Mouse (Mus musculus) ES-E14 (cell line): ENCODE results near the gene Lingo1. TPM values are rescaled to one million over a fixed set of nuclear protein-coding genes. Genes with fewer than 3 reads are reported as not detected.
A peak's percentile ranks its signal among the peaks of the same experiment; 100 is the strongest.

ENCODE experiments used
- DNase-seq: peaks from one replicate; pipeline ENCODE4 v3.0.0-alpha.2; 2013; ENCODE audit warnings: low read depth, low spot score
- H3K27ac ChIP-seq: 2 replicates; pipeline ENCODE4 v1.5.1; 2012; ENCODE audit warnings: low read depth, mild to moderate bottlenecking, low read length, moderate library complexity, mixed read lengths; ENCODE audit not compliant: poor library complexity, insufficient read depth, severe bottlenecking
- H3K36me3 ChIP-seq: 2 replicates; pipeline ENCODE4 v1.6.1; 2012; ENCODE audit warnings: mild to moderate bottlenecking, low read length, moderate library complexity, mixed read lengths; ENCODE audit not compliant: control insufficient read depth, poor library complexity, insufficient read depth, severe bottlenecking
- H3K4me1 ChIP-seq, 2 experiments: fragments of 150-350 bp in 1 of 2; sonication (generic) in 1 of 2; 2 replicates each; pipeline ENCODE4 v1.6.1; 2012; ENCODE audit warnings: low read length in 2 of 2, mild to moderate bottlenecking in 1 of 2, mixed read lengths in 1 of 2; ENCODE audit not compliant: control insufficient read depth in 2 of 2, insufficient read depth in 2 of 2, poor library complexity in 1 of 2
- H3K4me3 ChIP-seq, 2 experiments: fragments of 150-350 bp in 1 of 2; sonication (generic) in 1 of 2; 2 replicates each; pipeline ENCODE4 v1.5.1; 2012; ENCODE audit warnings: low read length in 2 of 2, low read depth in 1 of 2, mild to moderate bottlenecking in 1 of 2, mixed read lengths in 1 of 2; ENCODE audit not compliant: insufficient read depth in 1 of 2, poor library complexity in 1 of 2, severe bottlenecking in 1 of 2
- H3K9ac ChIP-seq: 2 replicates; pipeline ENCODE4 v1.6.1; 2012; ENCODE audit warnings: low read depth, mild to moderate bottlenecking, low read length, mixed read lengths; ENCODE audit not compliant: poor library complexity, insufficient read depth, severe bottlenecking
- H3K9me3 ChIP-seq: fragments of 150-350 bp; sonication (generic); 2 replicates; pipeline ENCODE4 v1.6.1; 2012; ENCODE audit warnings: low read depth, mild to moderate bottlenecking, low read length; ENCODE audit not compliant: control insufficient read depth, insufficient read depth
- CHD2 ChIP-seq: IDR thresholded peaks from 2 replicates; pipeline ENCODE4 v1.6.1; 2014; ENCODE audit warnings: mild to moderate bottlenecking, low read depth, low read length, inconsistent platforms
- HCFC1 ChIP-seq: IDR thresholded peaks from 2 replicates; pipeline ENCODE4 v1.6.1; 2012; ENCODE audit warnings: low read length, inconsistent platforms, borderline replicate concordance; ENCODE audit not compliant: insufficient read depth
- MAFK ChIP-seq: IDR thresholded peaks from 2 replicates; pipeline ENCODE4 v1.6.1; 2014; ENCODE audit warnings: mild to moderate bottlenecking, low read depth, low read length, inconsistent platforms; ENCODE audit not compliant: insufficient read depth
- ZC3H11A ChIP-seq: IDR thresholded peaks from 2 replicates; pipeline ENCODE4 v1.6.1; 2012; ENCODE audit warnings: low read depth, mild to moderate bottlenecking, inconsistent platforms, low read length, borderline replicate concordance
- ZNF384 ChIP-seq: IDR thresholded peaks from 2 replicates; pipeline ENCODE4 v1.6.1; 2012; ENCODE audit warnings: low read depth, low read length, inconsistent platforms
- in situ Hi-C, 2 experiments: fragments of 600-800 bp; cut with MboI; formaldehyde crosslinking; loops; one replicate each; pipeline ENCODE4 v1.15.1; 2025; ENCODE audit warnings: low sequenced_read_pairs in 2 of 2, inconsistent platforms in 1 of 2; ENCODE audit not compliant: unreplicated experiment in 2 of 2
- total RNA-seq: library from RNA; depleted of rRNA; stranded (reverse); fragments of 300-350 nt; gene quantifications from 2 replicates; pipeline ENCODE4 v1.2.3, GENCODE M21; 2012; rRNA removed

The Lingo1 gene
- total RNA-seq, result 1.3 and 2.1 TPM in 2 replicates

DNA sequence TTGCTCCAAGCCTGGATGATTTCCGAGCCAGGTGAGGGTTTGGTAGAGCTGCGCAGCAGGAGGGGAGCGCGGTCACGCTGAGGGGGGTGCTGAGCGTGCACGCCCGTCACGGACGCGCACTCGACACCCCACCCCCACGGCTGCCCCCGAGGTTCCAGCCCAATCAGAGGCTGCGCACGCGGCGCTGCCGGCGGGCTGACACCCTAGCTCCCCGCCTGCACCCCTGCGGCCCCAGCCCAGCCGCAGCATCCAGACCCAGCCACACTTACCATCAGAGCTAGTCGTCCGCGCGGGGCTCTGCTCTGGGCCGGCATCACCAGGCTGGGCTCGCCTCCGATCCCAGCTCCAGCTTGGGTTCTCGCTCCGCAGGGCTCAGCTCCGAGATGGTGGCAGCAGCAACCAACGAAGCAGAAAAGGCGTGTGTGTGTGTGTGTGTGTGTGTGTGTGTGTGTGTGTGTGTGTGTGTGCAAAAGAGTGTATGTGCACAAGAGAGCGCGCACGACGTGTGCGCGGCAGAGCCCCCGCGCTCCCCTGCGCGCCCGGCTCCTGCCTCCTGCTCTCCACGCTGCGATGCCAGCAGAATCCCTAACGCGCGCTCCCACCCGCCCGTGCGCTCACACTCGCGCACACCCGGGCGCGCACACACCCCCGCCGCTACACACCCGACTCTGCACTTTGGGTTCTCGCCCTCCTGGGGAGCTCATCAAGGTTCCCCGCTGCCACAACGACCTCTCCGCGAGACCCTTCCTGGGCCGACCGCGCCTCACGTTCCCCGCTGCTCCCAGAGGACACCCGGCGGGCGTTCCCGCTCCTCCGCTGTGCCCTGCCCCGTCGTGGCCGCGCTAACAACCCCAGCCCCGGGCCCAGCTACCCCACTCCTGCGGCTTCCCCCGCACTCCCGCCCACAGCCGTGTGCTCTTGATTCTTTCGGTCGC, at the start of gene Lingo1:
TSS of gene Lingo1 (minus strand) at position 748 of the 935 bp plus-strand sequence.
- H3K4me1 ChIP-seq, result peaks cover 0 to 2% of the 10 kb centered on the region in 2 experiments; a peak in 1 of 4 replicates
- no peaks in the 10 kb centered on the region for H3K9me3 ChIP-seq
- DNase-seq, result no peak
- peak within 1 kb of the TSS; percentile 67 to 77 for H3K4me3 ChIP-seq
- H3K9ac ChIP-seq, result peak within 1 kb of the TSS; percentile 55
- in situ Hi-C loops, result no loop called here
- TF ChIP-seq CHD2, result no peak
- no peak for TF ChIP-seq HCFC1
- TF ChIP-seq MAFK, result no peak
- TF ChIP-seq ZNF384, result no peak
- no peak for TF ChIP-seq ZC3H11A
- H3K27ac ChIP-seq, result no peak within 1 kb of the TSS
- H3K36me3 ChIP-seq, result no peaks in the 10 kb centered on the region

DNA sequence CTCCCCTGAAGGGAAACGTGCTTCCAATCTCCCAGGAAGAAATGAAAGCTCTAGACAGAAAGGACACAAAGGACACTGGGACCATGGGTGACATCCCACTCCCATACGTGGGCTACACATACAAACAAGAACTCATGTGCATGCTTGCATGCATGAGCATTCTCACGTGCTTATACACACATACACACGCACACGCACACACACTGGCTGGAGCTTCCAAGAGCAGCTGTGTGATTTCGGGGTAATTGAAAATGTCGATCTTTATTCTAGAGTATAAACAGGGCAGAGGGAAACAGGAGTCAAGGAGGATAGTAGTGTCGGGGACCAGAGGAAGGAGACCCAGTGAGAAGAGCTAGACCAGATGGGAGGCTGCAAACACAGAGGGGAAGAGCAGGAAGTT, 48.4 kb upstream of the Lingo1 start:
- no peak for DNase-seq
- Histone ChIP-seq H3K9me3 (no peaks in the 10 kb centered on the region), H3K4me1 (no peaks in the 10 kb centered on the region), H3K36me3 (no peaks in the 10 kb centered on the region), H3K4me3 (no peak overlapping the region), H3K27ac (peak overlapping the region; percentile 15; the same call in 1 of the 2 replicates), H3K9ac (no peak overlapping the region)
- in situ Hi-C loops, result no loop called here
- TF ChIP-seq HCFC1, result no peak
- no peak for TF ChIP-seq ZNF384
- no peak for TF ChIP-seq ZC3H11A

DNA sequence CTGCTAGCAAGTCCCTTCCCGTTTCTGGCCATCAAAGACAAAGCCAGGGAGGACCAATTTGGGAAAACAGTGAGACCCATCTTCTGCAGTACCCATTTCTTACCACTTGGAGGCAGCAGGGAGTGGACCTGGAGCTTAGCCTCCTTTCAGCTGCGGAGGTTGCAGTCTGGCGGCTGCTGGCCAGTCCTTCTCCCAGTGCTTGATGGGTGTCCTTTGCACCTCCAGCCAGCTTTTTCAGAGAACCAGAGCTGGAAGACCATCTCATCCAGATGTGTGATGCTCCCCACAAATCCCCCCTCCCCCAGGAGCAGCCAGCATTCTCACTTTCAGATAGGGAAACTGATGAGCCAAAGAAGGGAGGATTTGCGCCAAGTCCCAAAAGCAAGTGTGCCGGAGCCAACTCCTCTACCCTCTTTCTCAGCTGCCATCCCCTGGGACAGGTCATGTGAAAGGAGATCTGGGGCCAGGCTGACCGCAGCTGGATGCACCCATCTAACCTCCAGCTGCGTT, 47.5 kb upstream of the Lingo1 start:
- Histone ChIP-seq H3K9ac (no peak overlapping the region), H3K27ac (no peak overlapping the region), H3K4me3 (no peak overlapping the region), H3K36me3 (no peaks in the 10 kb centered on the region), H3K9me3 (no peaks in the 10 kb centered on the region), H3K4me1 (no peaks in the 10 kb centered on the region)
- DNase-seq, result peak; percentile 71
- in situ Hi-C loops, result no loop called here
- peak; percentile 34; the same call in 1 of the 2 replicates for TF ChIP-seq ZC3H11A
- no peak for TF ChIP-seq HCFC1

DNA sequence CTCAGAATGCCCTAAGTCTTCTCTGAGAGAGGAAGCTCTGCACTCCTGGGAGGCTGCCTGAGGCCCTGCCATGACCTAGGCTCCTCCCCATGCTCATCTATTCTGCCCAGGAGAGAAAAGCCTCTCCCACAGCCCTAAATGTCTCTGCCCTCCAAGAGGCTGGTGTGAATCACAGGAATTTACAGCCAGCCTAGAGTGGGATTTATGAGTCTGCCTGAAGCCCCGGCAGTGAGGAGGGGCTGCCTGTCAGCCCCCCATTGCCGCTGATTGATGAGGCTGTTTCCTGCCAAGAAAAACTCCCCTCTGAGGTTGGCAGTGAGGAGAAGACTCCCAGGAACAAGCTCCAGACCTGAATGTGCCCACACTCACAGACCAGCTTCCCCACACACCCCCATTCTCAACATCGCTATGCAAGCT, 46.0 kb upstream of the Lingo1 start:
- no peak for TF ChIP-seq ZNF384
- TF ChIP-seq ZC3H11A, result no peak
- TF ChIP-seq CHD2, result no peak
- TF ChIP-seq MAFK, result no peak
- TF ChIP-seq HCFC1, result no peak
- H3K36me3 ChIP-seq, result no peaks in the 10 kb centered on the region
- in situ Hi-C loops, result no loop called here
- no peak overlapping the region for H3K4me3 ChIP-seq
- no peak overlapping the region for H3K27ac ChIP-seq
- DNase-seq, result no peak
- no peaks in the 10 kb centered on the region for H3K4me1 ChIP-seq
- H3K9me3 ChIP-seq, result no peaks in the 10 kb centered on the region
- no peak overlapping the region for H3K9ac ChIP-seq
